Mouse (Mus musculus) heart, adult 2 months (tissue): Measurements from ENCODE around the gene Olfr403.

Source experiments
- CTCF ChIP-seq: fragments of 200-600 bp; IDR thresholded peaks from 2 replicates; pipeline ENCODE4 v1.8.1; 2022; ENCODE audit warnings: antibody characterized with exemption, mild to moderate bottlenecking, moderate library complexity
- EP300 ChIP-seq: fragments of 200-500 bp; IDR thresholded peaks from 2 replicates; pipeline ENCODE4 v1.6.1; 2011; ENCODE audit warnings: low read depth, low read length, control low read depth; ENCODE audit not compliant: insufficient read depth
- POLR2A ChIP-seq: fragments of 200-500 bp; IDR thresholded peaks from 2 replicates; pipeline ENCODE4 v1.6.1; 2011; ENCODE audit warnings: mild to moderate bottlenecking, low read depth, low read length, control low read depth; ENCODE audit not compliant: insufficient read depth

DNA sequence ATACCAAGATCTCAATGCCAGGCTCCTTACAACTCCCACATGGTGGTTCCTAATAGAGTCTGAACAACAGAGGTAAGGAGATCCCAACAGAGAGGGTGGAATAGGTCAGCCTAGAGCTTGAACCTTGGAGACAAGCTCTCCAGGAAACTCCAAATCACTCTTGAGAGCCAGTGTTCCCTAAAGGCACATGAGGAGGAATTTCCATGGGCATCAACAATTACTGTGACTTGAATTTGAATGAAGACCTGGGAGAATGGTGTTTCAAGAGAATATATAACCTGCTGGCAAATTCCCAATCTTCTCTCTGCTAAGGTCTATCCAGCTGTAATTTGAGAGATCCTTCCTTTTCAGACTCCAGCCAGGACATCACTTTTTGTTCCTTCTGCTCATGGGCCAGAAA is at the start of gene Olfr403:
- TF ChIP-seq CTCF (no peak), POLR2A (no peak), EP300 (no peak)
